Mouse (Mus musculus): ENCODE measurements around the gene Tanc1. TPM values are rescaled to one million over a fixed set of nuclear protein-coding genes. Genes with fewer than 3 reads are reported as not detected.

Tanc1 gene
- total and polyA plus RNA-seq, 3 experiments, result 8.1 to 26.2 (median 25.6) TPM

DNA sequence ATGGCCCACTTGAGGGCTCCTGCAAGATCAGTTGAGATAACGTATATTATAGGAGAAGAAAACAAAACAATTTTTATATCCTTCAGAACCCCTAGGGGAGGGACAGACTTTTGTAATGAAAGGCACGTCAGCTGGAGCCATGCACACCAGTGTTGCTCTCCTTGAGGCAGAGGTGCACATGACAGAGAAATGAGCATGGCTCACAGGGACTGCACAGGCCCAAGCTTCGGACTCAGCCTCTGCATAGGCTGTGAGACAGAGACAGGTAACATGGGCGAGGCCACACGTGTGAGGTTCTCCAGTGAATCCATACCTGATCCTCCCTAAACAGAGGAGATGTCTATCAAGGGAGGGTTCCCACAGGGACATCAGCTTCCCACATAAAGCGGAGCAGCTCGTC is 217.9 kb downstream of the Tanc1 start:
- DNase-seq, result no peak
- Histone ChIP-seq H3K4me1 (ENCODE audit: control insufficient read depth, insufficient read depth, low read length) (peaks cover 38% of the 10 kb centered on the region), H3K36me3 (ENCODE audit: control insufficient read depth, insufficient read depth, low read length) (peaks cover 2% of the 10 kb centered on the region), H3K4me3 (no peak overlapping the region), H3K27ac (peak overlapping the region; percentile 80), H3K9ac (ENCODE audit: low read depth, low read length) (peak overlapping the region; percentile 2; the same call in 1 of the 2 replicates), H3K27me3 (ENCODE audit: control insufficient read depth, insufficient read depth, low read length) (no peaks in the 10 kb centered on the region), H3K79me2 (replicated peaks; ENCODE audit: control insufficient read depth, insufficient read depth, low read length) (no peaks in the 10 kb centered on the region)
- intact Hi-C loops (cut with DNase I), result loop anchor here (5.0 kb wide), 3 partner anchors 62 to 383 kb away; no protein-coding TSS in a partner anchor
- TF ChIP-seq CTCF (IDR thresholded peaks at IDR 0.05), result no peak
- TF ChIP-seq POLR2A (IDR thresholded peaks at IDR 0.05; ENCODE audit: insufficient read depth, low read depth, low read length), result no peak
- no peak for TF ChIP-seq EP300 (IDR thresholded peaks at IDR 0.05; ENCODE audit: insufficient read depth, low read depth, low read length)
- WGBS, result 53% methylated on average over 7 of the region's 7 CpGs

DNA sequence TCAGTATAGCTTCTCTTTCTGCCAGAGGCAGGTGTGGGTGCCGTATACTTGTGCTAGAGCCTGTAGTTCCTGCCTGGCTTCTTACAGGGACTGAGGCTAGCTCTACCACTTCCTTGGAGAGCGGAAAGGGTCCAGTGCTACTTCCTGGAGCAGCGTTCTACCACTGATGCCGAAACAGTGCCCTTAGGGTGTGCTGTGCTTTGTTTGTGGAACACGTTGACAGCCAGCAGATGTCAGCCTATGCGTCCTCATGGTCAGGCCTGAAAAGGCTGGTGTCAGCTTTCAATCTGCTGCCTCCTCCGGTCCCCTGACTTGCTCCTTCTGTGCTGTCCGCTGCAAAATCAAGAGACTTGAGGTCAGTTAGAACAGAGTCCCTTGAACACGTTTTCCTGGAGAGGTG is 218.3 kb downstream of the Tanc1 start:
- H3K27me3 ChIP-seq (ENCODE audit: control insufficient read depth, insufficient read depth, low read length), result no peaks in the 10 kb centered on the region
- H3K4me1 ChIP-seq (ENCODE audit: control insufficient read depth, insufficient read depth, low read length), result peaks cover 36% of the 10 kb centered on the region
- peak; percentile 38; the same call in 1 of the 2 replicates for TF ChIP-seq POLR2A (IDR thresholded peaks at IDR 0.05; ENCODE audit: insufficient read depth, low read depth, low read length)
- peak; percentile 86 for TF ChIP-seq EP300 (IDR thresholded peaks at IDR 0.05; ENCODE audit: insufficient read depth, low read depth, low read length)
- TF ChIP-seq CTCF (IDR thresholded peaks at IDR 0.05), result peak; percentile 66
- no peaks in the 10 kb centered on the region for H3K79me2 ChIP-seq (replicated peaks; ENCODE audit: control insufficient read depth, insufficient read depth, low read length)
- H3K36me3 ChIP-seq (ENCODE audit: control insufficient read depth, insufficient read depth, low read length), result peaks cover 1% of the 10 kb centered on the region
- 22% methylated on average over 9 of the region's 9 CpGs for WGBS
- intact Hi-C loops (cut with DNase I), result no loop called here
- no peak overlapping the region; the same call in 1 of the 2 replicates for H3K4me3 ChIP-seq
- peak overlapping the region; percentile 80 for H3K27ac ChIP-seq
- DNase-seq, result peak in 1 of 2 experiments; percentile 61
- peak overlapping the region; percentile 22 for H3K9ac ChIP-seq (ENCODE audit: low read depth, low read length)

DNA sequence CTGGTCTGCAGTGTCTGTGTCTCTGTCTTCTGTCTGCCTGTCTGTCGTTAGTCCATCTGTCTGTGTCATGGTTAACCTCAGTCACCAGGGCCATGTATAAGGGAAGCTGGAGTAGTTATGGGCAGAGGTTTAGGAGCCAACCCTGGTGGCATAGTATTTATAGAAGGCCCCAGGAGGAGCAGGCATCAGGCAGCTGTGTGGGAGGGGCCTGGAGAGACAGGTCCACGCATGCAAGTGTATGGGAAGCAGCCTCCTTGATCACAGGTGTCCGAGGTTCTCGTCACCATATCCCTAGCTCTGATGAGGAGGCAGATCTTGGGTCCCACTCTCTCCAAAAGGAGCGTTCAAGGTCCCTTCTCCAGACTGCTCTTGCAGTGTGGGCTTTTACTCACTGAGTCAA is 219.1 kb downstream of the Tanc1 start:
- Histone ChIP-seq H3K79me2 (replicated peaks; ENCODE audit: control insufficient read depth, insufficient read depth, low read length) (no peaks in the 10 kb centered on the region), H3K27me3 (ENCODE audit: control insufficient read depth, insufficient read depth, low read length) (no peaks in the 10 kb centered on the region), H3K27ac (peak overlapping the region; percentile 80), H3K4me1 (ENCODE audit: control insufficient read depth, insufficient read depth, low read length) (peaks cover 35% of the 10 kb centered on the region), H3K36me3 (ENCODE audit: control insufficient read depth, insufficient read depth, low read length) (no peaks in the 10 kb centered on the region; the same call in none of the 2 replicates), H3K4me3 (no peak overlapping the region), H3K9ac (ENCODE audit: low read depth, low read length) (peak overlapping the region; percentile 25; the same call in 1 of the 2 replicates)
- TF ChIP-seq EP300 (IDR thresholded peaks at IDR 0.05; ENCODE audit: insufficient read depth, low read depth, low read length) (no peak), CTCF (IDR thresholded peaks at IDR 0.05) (no peak), POLR2A (IDR thresholded peaks at IDR 0.05; ENCODE audit: insufficient read depth, low read depth, low read length) (no peak)
- WGBS, result 75% methylated on average over 5 of the region's 5 CpGs
- intact Hi-C loops (cut with DNase I), result no loop called here
- no peak for DNase-seq

DNA sequence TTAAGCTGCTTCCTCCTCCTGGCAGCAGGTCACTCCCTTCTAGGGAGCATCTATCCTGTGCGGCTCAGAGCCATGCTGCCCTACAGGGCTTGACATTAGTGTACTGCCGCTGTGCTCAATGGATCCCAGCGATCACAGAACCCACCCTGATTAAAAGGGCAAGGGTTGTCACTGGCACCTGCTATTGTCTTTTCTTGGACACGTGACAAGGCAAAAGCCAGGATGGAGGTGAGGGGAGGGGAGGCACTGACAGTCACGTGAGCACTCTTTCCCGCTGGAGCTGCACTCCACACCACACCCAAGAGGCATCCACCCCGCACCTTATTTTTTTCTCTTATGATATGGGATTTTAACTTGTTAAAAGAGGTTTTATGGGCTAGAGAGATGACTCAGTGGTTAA is 220.0 kb downstream of the Tanc1 start:
- DNase-seq, result no peak
- TF ChIP-seq POLR2A (IDR thresholded peaks at IDR 0.05; ENCODE audit: insufficient read depth, low read depth, low read length) (no peak), CTCF (IDR thresholded peaks at IDR 0.05) (no peak), EP300 (IDR thresholded peaks at IDR 0.05; ENCODE audit: insufficient read depth, low read depth, low read length) (peak; percentile 43; the same call in 1 of the 2 replicates)
- peaks cover 32% of the 10 kb centered on the region for H3K4me1 ChIP-seq (ENCODE audit: control insufficient read depth, insufficient read depth, low read length)
- H3K79me2 ChIP-seq (replicated peaks; ENCODE audit: control insufficient read depth, insufficient read depth, low read length), result no peaks in the 10 kb centered on the region
- no peaks in the 10 kb centered on the region for H3K27me3 ChIP-seq (ENCODE audit: control insufficient read depth, insufficient read depth, low read length)
- no peak overlapping the region for H3K4me3 ChIP-seq
- WGBS, result 67% methylated on average over 7 of the region's 7 CpGs
- peak overlapping the region; percentile 80; the same call in 1 of the 2 replicates for H3K27ac ChIP-seq
- intact Hi-C loops (cut with DNase I), result no loop called here
- no peaks in the 10 kb centered on the region; the same call in none of the 2 replicates for H3K36me3 ChIP-seq (ENCODE audit: control insufficient read depth, insufficient read depth, low read length)
- no peak overlapping the region for H3K9ac ChIP-seq (ENCODE audit: low read depth, low read length)

GRCm38 (mm10) chr2:59838825-59839224 is 227.0 kb downstream of the Tanc1 start:
- Histone ChIP-seq H3K36me3 (ENCODE audit: control insufficient read depth, insufficient read depth, low read length) (peaks cover 4% of the 10 kb centered on the region), H3K4me3 (no peak overlapping the region), H3K9ac (ENCODE audit: low read depth, low read length) (no peak overlapping the region), H3K4me1 (ENCODE audit: control insufficient read depth, insufficient read depth, low read length) (peaks cover 11% of the 10 kb centered on the region), H3K27ac (peak overlapping the region; percentile 92), H3K27me3 (ENCODE audit: control insufficient read depth, insufficient read depth, low read length) (no peaks in the 10 kb centered on the region), H3K79me2 (replicated peaks; ENCODE audit: control insufficient read depth, insufficient read depth, low read length) (no peaks in the 10 kb centered on the region)
- WGBS, result 54% methylated on average over 8 of the region's 8 CpGs
- peak; percentile 58 to 72 for DNase-seq
- peak; percentile 97 for TF ChIP-seq EP300 (IDR thresholded peaks at IDR 0.05; ENCODE audit: insufficient read depth, low read depth, low read length)
- TF ChIP-seq CTCF (IDR thresholded peaks at IDR 0.05), result no peak
- TF ChIP-seq POLR2A (IDR thresholded peaks at IDR 0.05; ENCODE audit: insufficient read depth, low read depth, low read length), result peak; percentile 29; the same call in 1 of the 2 replicates
- intact Hi-C loops (cut with DNase I), result loop anchor here (5.0 kb wide), 1 partner anchor 37 kb away; no protein-coding TSS in a partner anchor

DNA sequence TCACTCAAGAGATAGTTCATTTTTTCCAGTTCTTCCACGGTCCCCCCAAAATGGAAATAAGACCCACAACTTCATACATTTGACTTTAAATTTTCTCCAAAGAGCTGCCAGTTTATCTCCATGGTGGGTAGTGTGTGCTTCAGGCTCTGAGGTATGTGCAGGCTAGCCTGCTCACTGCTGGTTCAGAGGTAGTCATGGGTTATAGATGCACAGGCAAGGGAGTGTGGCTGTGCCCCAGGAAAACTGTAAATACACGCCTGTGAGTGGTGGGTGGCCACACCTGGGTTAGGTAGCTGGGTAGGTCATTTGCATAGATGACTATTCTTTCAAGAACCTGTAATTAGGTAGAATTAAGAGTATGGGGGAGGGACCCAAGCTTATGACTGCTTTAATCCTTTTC is 227.9 kb downstream of the Tanc1 start:
- H3K27ac ChIP-seq, result peak overlapping the region; percentile 88
- no peaks in the 10 kb centered on the region for H3K27me3 ChIP-seq (ENCODE audit: control insufficient read depth, insufficient read depth, low read length)
- H3K4me1 ChIP-seq (ENCODE audit: control insufficient read depth, insufficient read depth, low read length), result peaks cover 11% of the 10 kb centered on the region
- DNase-seq, result no peak
- intact Hi-C loops (cut with DNase I), result loop anchor here (5.0 kb wide), 2 partner anchors 37 to 43 kb away; partner anchors contain the start of gene Wdsub1
- H3K4me3 ChIP-seq, result no peak overlapping the region
- H3K36me3 ChIP-seq (ENCODE audit: control insufficient read depth, insufficient read depth, low read length), result peaks cover 6% of the 10 kb centered on the region
- no peaks in the 10 kb centered on the region for H3K79me2 ChIP-seq (replicated peaks; ENCODE audit: control insufficient read depth, insufficient read depth, low read length)
- H3K9ac ChIP-seq (ENCODE audit: low read depth, low read length), result no peak overlapping the region
- 90% methylated on average over 2 of the region's 2 CpGs for WGBS
- TF ChIP-seq EP300 (IDR thresholded peaks at IDR 0.05; ENCODE audit: insufficient read depth, low read depth, low read length) (no peak), POLR2A (IDR thresholded peaks at IDR 0.05; ENCODE audit: insufficient read depth, low read depth, low read length) (no peak), CTCF (IDR thresholded peaks at IDR 0.05) (no peak)
